Mouse (Mus musculus) lung, adult 2 months (tissue): Measurements from ENCODE around the gene Nr6a1. TPM values are rescaled to one million over a fixed set of nuclear protein-coding genes. Genes with fewer than 3 reads are reported as not detected.

Experiments
- DNase-seq: peaks from one replicate; pipeline ENCODE4 v3.0.0; 2022
- H3K4me1 ChIP-seq: fragments of 200-500 bp; 2 replicates; pipeline ENCODE4 v1.6.1; 2011; ENCODE audit warnings: low read length; ENCODE audit not compliant: control insufficient read depth, insufficient read depth
- H3K4me3 ChIP-seq: fragments of 200-500 bp; replicated peaks from 2 replicates; pipeline ENCODE3; 2011; ENCODE audit warnings: low read depth, mild to moderate bottlenecking, control low read depth, low read length; ENCODE audit errors: extremely low read depth
- CTCF ChIP-seq: fragments of 200-500 bp; IDR thresholded peaks from 2 replicates; pipeline ENCODE4 v1.5.1; 2011; ENCODE audit warnings: mild to moderate bottlenecking, low read length, control low read depth; ENCODE audit not compliant: insufficient read depth
- POLR2A ChIP-seq: fragments of 200-500 bp; IDR thresholded peaks from 2 replicates; pipeline ENCODE4 v1.6.1; 2011; ENCODE audit warnings: low read depth, mild to moderate bottlenecking, control low read depth, low read length, borderline replicate concordance; ENCODE audit errors: extremely low read depth
- WGBS: fragments of 180-500 bp; shearing (Covaris S2); methylation state at CpG from one replicate; pipeline ENCODE4 v1.1.7; 2018; 5-methylcytosine and 5-hydroxymethylcytosine counted together
- polyA plus RNA-seq: library from polyadenylated mRNA; depleted of rRNA; stranded (reverse); fragments of >200 nt; gene quantifications from 2 replicates; pipeline ENCODE4 v1.2.3, GENCODE M21; 2012

Nr6a1 gene
- polyA plus RNA-seq, 1 experiment, result 6.5 TPM

DNA sequence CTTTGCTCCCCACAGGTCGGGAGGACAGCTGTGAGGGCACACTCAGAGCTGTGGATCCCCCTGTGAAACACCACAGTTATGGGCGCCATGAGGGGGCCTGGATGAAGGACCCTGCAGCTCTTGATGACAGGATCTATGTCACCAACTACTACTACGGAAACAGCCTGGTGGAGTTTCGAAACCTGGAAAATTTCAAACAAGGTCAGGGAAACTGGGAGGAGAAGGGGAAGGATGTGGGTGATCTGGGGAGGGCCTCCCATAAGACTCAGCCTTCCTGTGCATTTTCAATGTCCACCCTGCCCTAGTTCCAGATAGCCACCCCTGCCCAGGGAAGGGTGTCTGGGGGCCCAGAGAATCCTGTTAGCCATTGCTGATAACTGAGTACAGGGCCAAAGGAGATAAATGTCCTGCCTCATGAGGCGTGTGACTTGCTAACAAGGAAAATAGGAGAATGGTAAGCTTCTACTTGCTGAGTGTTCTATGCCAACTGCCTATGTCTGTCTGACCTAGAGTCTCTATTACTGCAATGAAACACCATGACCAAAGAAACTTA, 30.3 kb upstream of the Nr6a1 start:
- Histone ChIP-seq H3K4me3 (no peak overlapping the region), H3K4me1 (no peaks in the 10 kb centered on the region)
- WGBS, result 78% methylated on average over 5 of the region's 5 CpGs
- TF ChIP-seq CTCF (no peak), POLR2A (no peak)
- DNase-seq, result no peak

DNA sequence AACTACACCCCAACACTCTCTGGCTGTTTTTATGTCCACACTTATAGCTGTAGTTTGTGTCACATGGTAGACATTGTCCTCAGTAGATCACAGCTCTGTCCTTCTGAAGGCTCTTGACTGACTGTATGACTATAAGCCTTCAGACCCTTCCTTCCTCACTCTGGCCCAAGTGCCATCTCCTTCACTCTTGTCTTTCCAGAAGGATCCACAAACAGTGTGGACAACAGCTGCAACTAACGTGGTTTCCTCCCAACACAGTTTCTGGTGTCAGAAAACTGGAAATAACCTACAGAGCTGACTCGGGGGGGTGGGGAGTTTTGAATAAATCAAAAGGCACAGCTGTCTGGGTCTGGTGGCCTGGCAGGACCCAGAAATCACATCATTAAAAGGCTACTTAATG, 28.6 kb upstream of the Nr6a1 start:
- peaks cover 2% of the 10 kb centered on the region for H3K4me1 ChIP-seq
- no peak for TF ChIP-seq CTCF
- DNase-seq, result no peak
- H3K4me3 ChIP-seq, result no peak overlapping the region
- WGBS, result 60% methylated on average over 2 of the region's 2 CpGs

DNA sequence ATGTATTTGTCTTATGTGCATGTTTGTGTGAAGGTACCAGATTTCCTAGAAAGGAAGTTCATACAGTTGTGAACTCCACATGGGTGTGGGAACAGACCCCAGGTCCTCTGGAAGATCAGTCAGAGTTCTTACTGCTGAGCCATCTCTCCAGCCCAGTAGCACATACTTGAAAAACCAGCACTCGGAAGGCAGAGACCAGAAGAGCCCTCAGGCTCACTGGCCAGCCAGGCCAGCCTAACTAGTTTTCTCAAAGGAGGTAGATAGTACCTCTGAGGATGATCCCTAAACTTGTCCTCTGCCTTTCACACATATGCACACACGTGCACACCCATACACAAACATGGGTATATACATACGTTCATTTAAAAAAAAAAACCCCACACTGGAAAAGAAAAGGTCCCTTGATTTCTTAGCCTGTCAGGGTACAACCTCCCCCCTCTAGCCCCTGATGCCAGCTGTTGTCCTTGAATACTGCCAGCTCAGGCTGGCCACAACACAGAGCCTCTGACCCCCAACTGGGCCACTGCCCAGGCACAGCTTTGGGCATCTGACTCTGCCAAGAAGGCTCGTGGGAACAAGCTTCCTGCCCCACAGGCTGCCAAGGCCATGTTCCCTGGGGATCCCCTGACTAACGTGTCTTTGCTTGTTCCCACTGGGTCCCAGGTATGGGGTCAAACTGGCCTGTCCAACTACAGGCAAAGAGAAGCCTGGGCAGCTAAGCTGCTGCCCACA, 25.8 kb upstream of the Nr6a1 start:
- DNase-seq, result no peak
- TF ChIP-seq POLR2A (no peak), CTCF (no peak)
- WGBS, result 54% methylated on average over 5 of the region's 5 CpGs
- H3K4me3 ChIP-seq, result no peak overlapping the region
- peaks cover 9% of the 10 kb centered on the region for H3K4me1 ChIP-seq

DNA sequence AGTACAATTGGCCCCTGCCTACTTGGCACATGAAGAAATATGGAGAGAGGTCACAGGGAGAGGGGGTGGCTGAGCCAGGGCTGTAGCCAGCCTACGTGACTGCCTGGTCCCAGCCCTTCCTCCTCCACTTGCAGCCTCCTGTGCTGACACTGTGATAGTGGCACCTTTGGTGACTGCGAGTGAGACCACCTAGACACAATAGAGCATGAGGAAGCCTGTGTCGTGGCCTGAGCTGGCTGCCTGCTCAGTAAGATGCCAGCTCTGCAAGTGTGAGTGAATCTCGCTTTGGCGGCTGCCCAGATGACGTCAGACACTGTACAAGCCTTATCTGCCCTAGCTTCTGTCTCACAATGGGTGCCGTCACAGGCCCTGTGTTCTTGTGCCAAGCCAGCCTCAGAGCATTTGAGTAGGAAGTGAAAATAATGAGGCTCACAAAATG, 22.8 kb upstream of the Nr6a1 start:
- no peak for TF ChIP-seq POLR2A
- no peak for TF ChIP-seq CTCF
- WGBS, result 20% methylated on average over 7 of the region's 7 CpGs
- Histone ChIP-seq H3K4me1 (peaks cover 9% of the 10 kb centered on the region), H3K4me3 (no peak overlapping the region)
- peak; percentile 73 for DNase-seq

DNA sequence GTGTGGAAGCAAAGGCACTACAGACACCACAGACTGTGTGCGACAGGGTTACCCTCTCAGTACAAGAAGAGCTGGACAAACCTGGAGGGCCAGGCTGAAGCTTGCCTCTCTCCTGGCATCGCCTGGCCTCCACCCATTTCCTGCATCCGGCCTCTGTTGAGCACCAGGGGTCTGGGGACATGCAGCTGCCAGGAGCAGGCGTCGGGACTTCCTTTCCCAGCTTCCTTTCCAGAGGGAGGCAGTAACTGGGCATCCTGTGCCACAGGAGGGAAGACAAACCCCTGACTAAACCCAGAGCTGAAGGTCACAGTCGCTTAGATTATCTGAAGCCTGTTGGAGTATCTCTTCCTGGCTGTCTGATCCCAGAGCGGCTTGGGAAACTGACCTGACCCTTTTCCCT, 20.1 kb upstream of the Nr6a1 start:
- WGBS, result 38% methylated on average over 7 of the region's 7 CpGs
- Histone ChIP-seq H3K4me3 (no peak overlapping the region), H3K4me1 (peaks cover 9% of the 10 kb centered on the region)
- no peak for DNase-seq
- TF ChIP-seq POLR2A, result no peak
- TF ChIP-seq CTCF, result no peak

DNA sequence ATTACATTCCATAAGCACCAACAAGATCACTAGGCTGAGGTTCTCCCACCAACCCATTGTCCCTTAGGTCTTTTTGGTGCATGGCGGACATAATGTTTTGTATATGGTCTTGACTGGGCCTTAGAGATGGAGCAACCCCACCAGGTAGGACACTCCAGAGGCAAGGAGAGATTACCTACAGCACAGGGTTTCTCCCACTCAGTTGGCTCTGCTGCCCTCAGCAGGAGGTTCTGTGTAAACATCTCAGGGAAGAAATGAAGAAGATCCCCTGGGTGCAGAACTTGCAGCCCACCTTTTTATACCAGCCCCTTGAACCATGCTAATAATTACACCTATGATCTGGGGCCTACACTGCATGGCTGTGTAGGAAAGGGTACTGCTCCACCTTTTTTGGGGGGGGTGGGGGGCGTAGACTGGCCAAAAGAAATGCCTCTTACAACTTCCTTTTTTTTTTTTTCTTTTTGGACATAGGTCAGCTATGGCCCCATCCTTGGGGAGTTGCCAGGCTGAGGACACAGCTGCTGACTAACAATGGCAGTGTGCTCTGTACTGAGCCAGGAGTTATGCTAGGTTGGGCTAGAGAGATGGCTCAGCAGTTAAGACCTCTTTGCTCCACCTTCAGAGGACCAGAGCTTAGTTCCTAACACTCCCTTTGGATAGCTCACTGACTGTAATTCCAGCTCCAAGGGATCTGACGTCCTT, 17.1 kb upstream of the Nr6a1 start:
- Histone ChIP-seq H3K4me1 (no peaks in the 10 kb centered on the region), H3K4me3 (no peak overlapping the region)
- no peak for DNase-seq
- WGBS, result 56% methylated on average over 3 of the region's 3 CpGs
- TF ChIP-seq CTCF (0 out of 2 replicates have a peak, but pooled peaks have one; percentile 9), POLR2A (no peak)

DNA sequence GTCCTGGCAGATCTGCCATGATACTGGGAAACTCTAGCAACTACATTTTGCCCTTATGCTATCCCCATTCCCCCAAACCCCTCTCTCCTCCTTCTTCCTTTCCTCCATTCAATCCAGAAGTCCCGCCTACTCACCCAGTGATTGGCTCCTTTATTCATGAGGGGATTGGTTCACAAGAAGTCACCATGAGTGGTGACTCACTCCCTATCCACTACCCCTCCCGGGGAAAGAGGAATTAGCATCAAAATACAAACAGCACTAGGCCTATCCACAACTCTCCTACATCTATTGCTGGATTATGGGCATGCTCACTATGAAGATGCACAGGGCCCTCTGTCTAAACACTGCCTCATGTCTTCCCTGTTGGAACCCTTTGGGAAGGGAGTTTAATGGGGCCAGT, 16.5 kb upstream of the Nr6a1 start:
- H3K4me3 ChIP-seq, result no peak overlapping the region
- no peak for DNase-seq
- TF ChIP-seq CTCF (no peak), POLR2A (no peak)
- no peaks in the 10 kb centered on the region for H3K4me1 ChIP-seq
- WGBS, result 49% methylated on average over 2 of the region's 2 CpGs

DNA sequence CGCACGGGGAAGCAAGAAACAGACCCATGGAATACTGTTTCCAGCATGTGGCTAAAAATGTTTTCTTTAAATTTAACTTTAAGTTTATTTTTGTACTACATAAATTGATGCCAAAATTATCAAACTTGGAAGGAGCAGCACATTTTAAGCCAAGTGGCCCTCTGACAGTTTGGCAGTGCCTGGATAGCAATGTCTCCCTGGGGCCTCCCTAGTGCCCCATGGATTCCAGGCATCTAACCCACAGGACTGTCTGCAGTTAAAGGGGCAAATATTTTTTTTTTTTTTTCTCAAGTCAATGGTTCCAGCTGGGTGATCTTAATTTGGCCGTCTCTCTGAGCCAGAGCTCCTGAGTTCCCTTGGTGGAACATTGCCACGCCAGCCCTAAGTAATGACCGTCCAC, 15.7 kb upstream of the Nr6a1 start:
- TF ChIP-seq CTCF, result no peak
- no peak for TF ChIP-seq POLR2A
- H3K4me1 ChIP-seq, result no peaks in the 10 kb centered on the region
- H3K4me3 ChIP-seq, result no peak overlapping the region
- WGBS, result 83% methylated on average over 5 of the region's 5 CpGs
- no peak for DNase-seq

DNA sequence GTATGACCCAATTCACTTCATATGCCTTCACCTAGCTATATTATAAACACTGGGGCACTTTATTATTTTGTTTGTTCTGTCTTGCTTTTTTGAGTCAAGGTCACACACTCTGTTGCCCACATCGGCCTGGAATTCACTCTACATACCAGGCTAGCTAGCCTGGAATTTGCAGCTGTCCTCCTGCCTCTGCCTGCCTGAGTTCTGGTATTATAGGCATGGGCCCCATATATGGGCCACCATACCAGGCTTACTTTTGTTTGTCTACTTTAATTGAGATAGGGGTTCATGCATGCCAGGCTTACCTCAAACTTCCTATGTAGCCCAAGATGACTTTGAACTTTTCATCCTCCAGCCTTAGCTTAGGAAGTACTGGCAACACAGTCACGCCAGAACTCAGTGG, 14.4 kb upstream of the Nr6a1 start:
- no peaks in the 10 kb centered on the region for H3K4me1 ChIP-seq

More for the DNA sequence above, 14.4 kb upstream of the Nr6a1 start:
- WGBS, result 69% methylated on average over 2 of the region's 2 CpGs
- no peak for TF ChIP-seq POLR2A
- TF ChIP-seq CTCF, result no peak
- no peak for DNase-seq
- H3K4me3 ChIP-seq, result no peak overlapping the region
